Mouse (Mus musculus): ENCODE data around the gene Cers6. TPM values are rescaled to one million over a fixed set of nuclear protein-coding genes. Genes with fewer than 3 reads are reported as not detected.

Cers6 gene
- polyA plus RNA-seq, 1 experiment: 0.04 TPM

DNA sequence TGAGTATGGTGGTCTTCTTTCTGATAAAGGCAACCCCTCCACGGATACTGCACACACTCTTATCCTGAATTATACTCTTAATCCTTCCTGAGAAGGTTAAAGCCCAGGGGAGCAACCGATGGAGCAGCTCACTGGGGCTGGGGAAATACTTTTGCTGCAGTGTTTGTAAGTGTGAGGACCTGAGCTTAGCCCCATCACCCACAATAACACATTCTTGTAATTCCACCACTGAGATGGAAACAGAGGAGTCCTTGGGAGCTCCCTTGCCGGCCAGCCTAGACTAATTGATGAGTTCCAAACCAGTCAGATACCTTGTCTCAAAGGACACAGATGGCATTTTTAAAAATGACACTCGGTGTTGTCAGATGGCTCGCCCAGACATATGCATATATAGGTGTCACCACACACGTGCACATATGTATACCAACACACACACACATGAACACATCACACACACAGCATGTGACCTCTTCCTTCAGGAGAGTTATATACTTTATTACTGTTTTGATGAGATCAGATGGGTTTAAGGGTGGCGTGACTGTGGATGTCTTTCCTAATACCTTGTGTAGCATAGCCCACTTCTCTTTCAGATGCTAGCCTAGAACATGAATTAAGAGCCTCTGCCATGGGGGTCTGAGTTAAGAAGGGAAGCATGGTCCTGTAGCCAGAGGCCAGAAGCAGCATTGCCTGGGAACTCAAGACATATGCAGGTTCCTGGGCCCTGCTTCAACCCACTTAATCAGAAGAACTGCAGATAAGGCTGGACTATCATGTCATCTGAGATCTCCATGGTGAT is 210.4 kb downstream of the Cers6 start:
- Histone ChIP-seq H3K4me1 (ENCODE audit: control insufficient read depth) (no peaks in the 10 kb centered on the region), H3K36me3 (ENCODE audit: control insufficient read depth) (no peaks in the 10 kb centered on the region), H3K4me3 (replicated peaks) (no peak overlapping the region), H3K27me3 (ENCODE audit: control insufficient read depth) (no peaks in the 10 kb centered on the region), H3K9me3 (ENCODE audit: control insufficient read depth, low read length) (no peaks in the 10 kb centered on the region)
- TF ChIP-seq GATA1 (IDR thresholded peaks at IDR 0.05; ENCODE audit: low read length): no peak
- no peak for TF ChIP-seq TAL1 (IDR thresholded peaks at IDR 0.05; ENCODE audit: low read length)

DNA sequence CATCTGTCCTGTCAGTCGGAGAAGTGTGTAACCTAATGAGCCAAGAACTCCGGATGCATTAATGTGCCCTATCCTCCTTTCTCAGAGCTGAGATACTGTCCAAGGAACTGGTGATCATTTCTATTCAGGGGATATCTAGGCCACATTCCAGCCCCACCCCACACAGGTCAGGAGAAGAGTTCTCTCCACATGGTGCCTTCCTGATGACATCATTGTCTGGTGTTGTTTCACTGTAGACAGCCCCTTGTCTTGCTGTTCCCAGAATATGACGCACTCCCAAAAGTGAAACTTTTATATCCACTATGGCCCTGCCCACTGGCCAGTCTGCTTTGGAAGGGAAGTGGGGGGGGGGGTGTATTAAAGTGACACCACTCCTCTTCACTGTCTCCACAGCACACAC is 215.9 kb downstream of the Cers6 start:
- Histone ChIP-seq H3K4me3 (replicated peaks) (no peak overlapping the region), H3K9me3 (ENCODE audit: control insufficient read depth, low read length) (no peaks in the 10 kb centered on the region), H3K4me1 (ENCODE audit: control insufficient read depth) (no peaks in the 10 kb centered on the region), H3K36me3 (ENCODE audit: control insufficient read depth) (no peaks in the 10 kb centered on the region), H3K27me3 (ENCODE audit: control insufficient read depth) (no peaks in the 10 kb centered on the region)
- TF ChIP-seq TAL1 (IDR thresholded peaks at IDR 0.05; ENCODE audit: low read length): no peak
- TF ChIP-seq GATA1 (IDR thresholded peaks at IDR 0.05; ENCODE audit: low read length): no peak

DNA sequence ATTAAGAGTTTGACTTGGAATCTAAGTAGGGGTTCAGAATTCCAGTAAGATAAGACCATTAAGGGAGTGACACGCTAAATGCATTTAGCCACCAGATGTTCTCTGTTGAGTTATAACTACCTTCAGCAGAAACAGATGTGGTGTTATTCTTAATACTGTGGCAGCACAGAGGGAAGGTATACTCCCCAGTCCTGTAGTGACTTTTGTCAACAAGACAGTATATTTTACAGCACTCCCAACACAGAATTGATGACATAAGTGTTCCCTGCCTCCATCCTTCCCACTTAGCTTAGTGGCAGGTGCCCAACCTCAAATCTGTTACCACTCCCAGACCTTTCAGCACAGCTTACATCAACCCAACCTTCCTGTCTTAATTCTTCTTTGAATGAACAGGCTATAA is 219.5 kb downstream of the Cers6 start:
- Histone ChIP-seq H3K4me3 (replicated peaks) (no peak overlapping the region), H3K4me1 (ENCODE audit: control insufficient read depth) (no peaks in the 10 kb centered on the region), H3K9me3 (ENCODE audit: control insufficient read depth, low read length) (no peaks in the 10 kb centered on the region), H3K27me3 (ENCODE audit: control insufficient read depth) (no peaks in the 10 kb centered on the region), H3K36me3 (ENCODE audit: control insufficient read depth) (no peaks in the 10 kb centered on the region)
- TF ChIP-seq GATA1 (IDR thresholded peaks at IDR 0.05; ENCODE audit: low read length) (no peak), TAL1 (IDR thresholded peaks at IDR 0.05; ENCODE audit: low read length) (no peak)

DNA sequence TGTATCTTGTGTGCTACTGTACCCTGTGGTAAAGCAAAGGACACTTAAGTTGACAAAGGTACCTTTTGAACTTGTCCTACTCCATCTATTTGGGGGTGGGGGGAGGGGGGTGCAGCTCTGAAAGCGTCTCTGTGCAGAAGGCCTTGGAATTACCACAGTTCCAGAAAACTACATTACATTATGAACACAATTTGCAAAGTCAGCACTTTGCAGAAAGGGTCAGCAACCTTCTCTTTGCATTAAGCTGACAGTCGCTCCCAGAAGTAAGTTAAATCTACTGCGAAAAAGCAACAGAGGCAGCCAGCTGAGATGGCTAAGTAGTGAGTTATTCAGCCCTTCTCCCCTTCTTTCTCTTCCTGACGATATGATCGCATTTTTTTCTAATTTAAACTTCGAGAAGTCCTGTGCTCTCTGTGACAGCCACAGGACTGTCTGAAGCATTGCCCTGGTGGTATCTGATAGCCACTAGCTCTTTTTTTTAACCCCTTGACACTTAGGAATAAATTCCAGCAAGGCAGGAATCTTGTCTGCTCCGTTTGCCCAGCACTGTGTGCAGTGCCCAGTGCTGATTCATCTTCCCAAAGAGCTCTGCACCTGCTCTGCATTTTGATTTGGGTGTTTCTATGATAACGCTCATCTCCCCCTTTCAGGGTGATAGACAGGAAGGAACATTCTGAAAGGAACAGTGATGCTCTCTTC is 221.4 kb downstream of the Cers6 start:
- H3K4me1 ChIP-seq (ENCODE audit: control insufficient read depth): no peaks in the 10 kb centered on the region
- no peak for TF ChIP-seq TAL1 (IDR thresholded peaks at IDR 0.05; ENCODE audit: low read length)
- no peak for TF ChIP-seq GATA1 (IDR thresholded peaks at IDR 0.05; ENCODE audit: low read length)
- H3K36me3 ChIP-seq (ENCODE audit: control insufficient read depth): no peaks in the 10 kb centered on the region
- no peaks in the 10 kb centered on the region for H3K27me3 ChIP-seq (ENCODE audit: control insufficient read depth)
- H3K4me3 ChIP-seq (replicated peaks): no peak overlapping the region
- H3K9me3 ChIP-seq (ENCODE audit: control insufficient read depth, low read length): no peaks in the 10 kb centered on the region

DNA sequence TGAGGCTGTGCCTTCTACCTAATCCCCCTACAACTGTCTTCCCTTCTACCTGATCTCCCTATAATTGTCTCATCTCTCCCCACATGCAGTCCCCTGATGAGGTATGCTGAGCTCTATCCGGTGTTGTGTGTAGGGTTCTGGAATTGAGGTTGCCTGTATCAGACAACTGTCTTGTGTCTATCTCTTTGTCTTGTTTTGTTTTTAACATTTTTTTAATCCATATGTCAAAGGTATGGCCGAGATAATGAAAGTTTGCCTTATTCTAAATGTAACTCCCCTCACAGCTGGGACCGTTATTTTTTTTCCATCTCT is 221.9 kb downstream of the Cers6 start:
- H3K4me3 ChIP-seq (replicated peaks): no peak overlapping the region

DNA sequence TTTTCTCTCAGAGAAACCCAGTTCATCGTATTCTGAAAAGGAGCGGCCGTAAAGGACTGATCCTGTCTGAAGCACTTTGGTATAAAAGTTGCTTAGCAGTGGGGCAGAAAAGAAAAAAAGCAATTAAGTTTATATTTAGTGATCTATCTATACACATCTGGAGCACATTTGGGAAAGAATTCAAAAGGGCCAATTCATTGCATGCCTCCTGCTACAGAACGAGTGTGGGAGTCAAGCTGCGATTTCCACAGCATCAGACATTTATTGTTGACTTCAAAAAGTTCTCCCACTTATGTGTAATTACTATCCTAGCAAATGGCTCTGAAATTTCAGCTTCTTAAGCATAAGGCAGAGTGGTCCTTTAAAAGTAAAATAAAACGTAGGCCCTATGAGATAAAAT is 223.2 kb downstream of the Cers6 start:
- TF ChIP-seq GATA1 (IDR thresholded peaks at IDR 0.05; ENCODE audit: low read length) (no peak), TAL1 (IDR thresholded peaks at IDR 0.05; ENCODE audit: low read length) (no peak)
- no peaks in the 10 kb centered on the region for H3K36me3 ChIP-seq (ENCODE audit: control insufficient read depth)
- H3K4me3 ChIP-seq (replicated peaks): no peak overlapping the region

More for the DNA sequence above, 221.9 kb downstream of the Cers6 start:
- TF ChIP-seq TAL1 (IDR thresholded peaks at IDR 0.05; ENCODE audit: low read length) (no peak), GATA1 (IDR thresholded peaks at IDR 0.05; ENCODE audit: low read length) (no peak)
- Histone ChIP-seq H3K9me3 (ENCODE audit: control insufficient read depth, low read length) (no peaks in the 10 kb centered on the region), H3K27me3 (ENCODE audit: control insufficient read depth) (no peaks in the 10 kb centered on the region), H3K36me3 (ENCODE audit: control insufficient read depth) (no peaks in the 10 kb centered on the region), H3K4me1 (ENCODE audit: control insufficient read depth) (no peaks in the 10 kb centered on the region)

DNA sequence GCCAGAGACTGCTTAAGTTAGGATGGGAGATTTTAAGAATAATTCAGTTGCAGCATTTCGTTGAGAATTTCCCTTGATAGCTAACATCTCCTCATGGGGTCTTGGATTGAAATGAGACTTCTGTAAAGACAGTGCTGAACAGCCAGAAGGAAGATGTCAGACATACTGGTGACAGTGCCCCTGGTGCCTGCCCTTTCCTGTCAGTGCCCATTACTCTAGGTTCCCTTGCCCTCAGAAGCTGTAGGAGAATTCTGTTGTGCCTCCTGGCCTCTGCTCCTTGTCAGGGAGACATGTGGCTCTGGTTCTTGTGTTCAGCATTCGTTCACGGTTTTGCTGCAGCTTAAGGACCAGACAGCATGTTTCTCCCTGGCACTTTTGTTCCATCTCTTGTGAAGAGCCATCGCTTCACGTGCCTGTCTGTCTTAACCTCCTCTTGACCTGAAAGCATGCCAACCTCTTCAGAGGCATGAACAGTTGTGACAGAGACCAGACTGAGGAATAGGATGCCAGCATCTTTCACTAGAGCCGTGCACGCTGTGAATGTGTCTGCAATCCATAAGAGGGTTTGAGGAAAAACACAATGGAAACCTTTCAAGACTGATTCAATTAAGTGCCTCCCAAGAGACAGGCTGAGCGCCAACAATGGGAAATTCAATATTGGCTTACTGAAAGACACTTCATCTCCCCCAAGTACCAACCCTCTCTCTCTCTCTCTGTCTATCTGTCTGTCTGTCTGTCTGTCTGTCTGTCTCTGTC is 225.4 kb downstream of the Cers6 start:
- H3K4me1 ChIP-seq (ENCODE audit: control insufficient read depth): no peaks in the 10 kb centered on the region
- no peaks in the 10 kb centered on the region for H3K9me3 ChIP-seq (ENCODE audit: control insufficient read depth, low read length)
- TF ChIP-seq TAL1 (IDR thresholded peaks at IDR 0.05; ENCODE audit: low read length) (no peak), GATA1 (IDR thresholded peaks at IDR 0.05; ENCODE audit: low read length) (no peak)
- no peaks in the 10 kb centered on the region for H3K36me3 ChIP-seq (ENCODE audit: control insufficient read depth)
- H3K4me3 ChIP-seq (replicated peaks): no peak overlapping the region
- no peaks in the 10 kb centered on the region for H3K27me3 ChIP-seq (ENCODE audit: control insufficient read depth)

More for the DNA sequence above, 223.2 kb downstream of the Cers6 start:
- no peaks in the 10 kb centered on the region for H3K4me1 ChIP-seq (ENCODE audit: control insufficient read depth)
- H3K9me3 ChIP-seq (ENCODE audit: control insufficient read depth, low read length): no peaks in the 10 kb centered on the region
- H3K27me3 ChIP-seq (ENCODE audit: control insufficient read depth): no peaks in the 10 kb centered on the region

DNA sequence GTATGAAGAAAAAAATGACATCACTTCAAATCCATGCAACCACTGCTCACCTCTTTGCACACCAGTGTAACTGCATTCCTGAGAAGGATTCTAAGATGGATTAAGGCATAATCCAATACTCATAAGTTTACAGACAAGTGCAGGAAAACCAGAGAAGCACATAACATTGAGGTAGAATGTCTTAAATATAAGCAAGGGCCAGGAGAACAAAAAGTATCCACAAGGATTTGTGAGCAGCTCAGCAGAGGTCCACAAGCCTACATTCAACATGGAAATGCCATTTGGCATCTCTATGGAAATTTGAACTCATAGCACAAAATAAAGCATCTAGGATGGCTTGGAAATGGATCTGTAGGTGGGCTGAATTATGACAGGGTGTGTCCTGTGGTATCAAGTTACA is 234.6 kb downstream of the Cers6 start:
- Histone ChIP-seq H3K4me3 (replicated peaks) (no peak overlapping the region), H3K9me3 (ENCODE audit: control insufficient read depth, low read length) (no peaks in the 10 kb centered on the region), H3K36me3 (ENCODE audit: control insufficient read depth) (no peaks in the 10 kb centered on the region), H3K27me3 (ENCODE audit: control insufficient read depth) (no peaks in the 10 kb centered on the region), H3K4me1 (ENCODE audit: control insufficient read depth) (no peaks in the 10 kb centered on the region)
- TF ChIP-seq GATA1 (IDR thresholded peaks at IDR 0.05; ENCODE audit: low read length) (no peak), TAL1 (IDR thresholded peaks at IDR 0.05; ENCODE audit: low read length) (no peak)

DNA sequence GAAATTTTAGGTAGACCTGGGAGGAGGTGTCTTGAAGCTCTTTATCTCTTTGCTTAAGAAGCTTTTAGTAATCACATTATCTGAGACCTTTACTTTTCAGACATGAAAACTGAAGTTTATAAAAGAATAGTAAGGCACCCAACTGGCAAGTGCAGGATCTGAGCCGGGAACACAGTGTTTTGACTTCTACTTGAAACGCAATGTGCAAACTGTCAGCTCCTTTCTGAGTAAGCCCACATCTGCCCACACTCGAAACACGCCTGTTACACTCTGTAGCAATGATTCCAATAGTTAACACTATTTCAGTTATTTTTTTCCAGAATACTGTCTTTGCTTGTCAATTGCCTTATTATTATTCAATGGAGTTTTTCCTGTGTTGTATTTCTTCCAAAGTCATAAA is 235.6 kb downstream of the Cers6 start:
- H3K4me1 ChIP-seq (ENCODE audit: control insufficient read depth): no peaks in the 10 kb centered on the region
- no peaks in the 10 kb centered on the region for H3K9me3 ChIP-seq (ENCODE audit: control insufficient read depth, low read length)
- TF ChIP-seq TAL1 (IDR thresholded peaks at IDR 0.05; ENCODE audit: low read length) (no peak), GATA1 (IDR thresholded peaks at IDR 0.05; ENCODE audit: low read length) (no peak)
- no peaks in the 10 kb centered on the region for H3K27me3 ChIP-seq (ENCODE audit: control insufficient read depth)
- H3K36me3 ChIP-seq (ENCODE audit: control insufficient read depth): no peaks in the 10 kb centered on the region
- H3K4me3 ChIP-seq (replicated peaks): no peak overlapping the region
